Mouse (Mus musculus) C2C12 (cell line): ENCODE data around the gene Sult2b1. TPM values are rescaled to one million over a fixed set of nuclear protein-coding genes. Genes with fewer than 3 reads are reported as not detected.

Source experiments
- H3K27me3 ChIP-seq: one replicate; pipeline ENCODE4 v1.6.1; 2011; ENCODE audit not compliant: control insufficient read depth, insufficient read depth, insufficient read length
- H3K36me3 ChIP-seq: one replicate; pipeline ENCODE4 v1.6.1; 2011; ENCODE audit not compliant: control insufficient read depth, insufficient read depth
- H3K4me3 ChIP-seq: one replicate; pipeline ENCODE4 v1.5.1; 2011; ENCODE audit warnings: mild to moderate bottlenecking, control low read depth; ENCODE audit not compliant: poor library complexity, insufficient read depth, severe bottlenecking
- H3K79me2 ChIP-seq: one replicate; pipeline ENCODE4 v1.6.1; 2011; ENCODE audit not compliant: control insufficient read depth, insufficient read depth
- H3K79me3 ChIP-seq: one replicate; pipeline ENCODE4 v1.6.1; 2011; ENCODE audit warnings: low read depth, control low read depth
- H3ac ChIP-seq: one replicate; pipeline ENCODE3; 2011; ENCODE audit warnings: low read depth; ENCODE audit not compliant: control insufficient read depth, insufficient read length
- CEBPB ChIP-seq: IDR thresholded peaks from one replicate; pipeline ENCODE4 v1.6.1; 2011; ENCODE audit warnings: low read depth, mild to moderate bottlenecking, control low read depth, moderate library complexity
- CTCF ChIP-seq: IDR thresholded peaks from one replicate; pipeline ENCODE4 v1.5.1; 2011; ENCODE audit not compliant: control insufficient read depth, insufficient read depth, insufficient read length
- FOSL1 ChIP-seq: IDR thresholded peaks from one replicate; pipeline ENCODE4 v1.8.0; 2011; ENCODE audit warnings: mild to moderate bottlenecking, low read length; ENCODE audit not compliant: poor library complexity, insufficient read depth, severe bottlenecking
- MAX ChIP-seq: IDR thresholded peaks from one replicate; pipeline ENCODE4 v1.6.1; 2011; ENCODE audit warnings: mild to moderate bottlenecking, control low read depth
- MYOD1 ChIP-seq: IDR thresholded peaks from one replicate; pipeline ENCODE4 v1.6.1; 2011; ENCODE audit warnings: low read depth; ENCODE audit not compliant: control insufficient read depth, insufficient read length
- MYOG ChIP-seq: IDR thresholded peaks from one replicate; pipeline ENCODE4 v1.6.1; 2011; ENCODE audit not compliant: control insufficient read depth, insufficient read length; ENCODE audit errors: extremely low read depth
- USF1 ChIP-seq: IDR thresholded peaks from one replicate; pipeline ENCODE4 v1.6.1; 2011; ENCODE audit warnings: low read depth, mild to moderate bottlenecking, control low read depth, moderate library complexity
- polyA plus RNA-seq: library from polyadenylated mRNA; unstranded; fragments of >200 nt; fragmentation: generic; extraction: Trizol; gene quantifications from one replicate; pipeline ENCODE4 v1.2.1, GENCODE M21; 2012; ENCODE audit warnings: missing spikeins

Gene Sult2b1
- polyA plus RNA-seq, 1 experiment, result 0.13 TPM

DNA sequence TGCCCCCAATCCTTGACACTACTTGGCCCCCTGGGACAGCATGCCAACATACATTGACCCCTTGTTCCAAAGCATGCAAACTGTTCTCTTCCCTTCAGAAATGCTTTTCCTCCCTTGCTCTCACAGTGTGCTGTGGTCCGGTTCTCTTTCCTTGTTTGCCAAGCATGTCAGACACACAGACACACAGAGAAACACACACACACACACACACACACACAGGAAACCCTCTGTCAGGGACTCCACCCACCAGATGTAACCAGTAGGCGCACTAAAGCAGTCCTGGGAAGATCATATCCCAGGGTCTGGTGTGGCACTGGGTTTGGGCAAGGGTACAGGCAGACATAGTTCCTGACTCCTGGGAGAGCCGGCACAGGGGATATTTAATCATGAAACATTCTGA lies 97.6 kb downstream of the Sult2b1 start:
- Histone ChIP-seq H3K36me3 (no peaks in the 10 kb centered on the region), H3ac (no peak overlapping the region), H3K4me3 (no peak overlapping the region), H3K79me2 (no peaks in the 10 kb centered on the region), H3K27me3 (no peaks in the 10 kb centered on the region), H3K79me3 (no peaks in the 10 kb centered on the region)
- TF ChIP-seq MAX (no peak), CTCF (no peak), USF1 (no peak), MYOG (no peak), FOSL1 (no peak)

- no peaks in the 10 kb centered on the region for H3K79me2 ChIP-seq
- no peak for TF ChIP-seq CTCF
- TF ChIP-seq CEBPB, result no peak
- TF ChIP-seq FOSL1, result no peak
- TF ChIP-seq MAX, result no peak
- no peak for TF ChIP-seq MYOD1
- no peak for TF ChIP-seq MYOG
- no peak for TF ChIP-seq USF1
- no peaks in the 10 kb centered on the region for H3K36me3 ChIP-seq
- no peaks in the 10 kb centered on the region for H3K27me3 ChIP-seq
- H3K79me3 ChIP-seq, result no peaks in the 10 kb centered on the region
- no peak overlapping the region for H3K4me3 ChIP-seq
- H3ac ChIP-seq, result no peak overlapping the region
These were observed 98.7 kb downstream of the Sult2b1 start for GRCm38 (mm10) chr7:45685811-45686210.

- Histone ChIP-seq H3K79me3 (no peaks in the 10 kb centered on the region), H3K27me3 (no peaks in the 10 kb centered on the region), H3K79me2 (no peaks in the 10 kb centered on the region), H3K36me3 (no peaks in the 10 kb centered on the region), H3K4me3 (no peak within 1 kb of the TSS), H3ac (no peak within 1 kb of the TSS)
- no peak for TF ChIP-seq MYOD1
- TF ChIP-seq MYOG, result no peak
- no peak for TF ChIP-seq FOSL1
- TF ChIP-seq MAX, result no peak
- no peak for TF ChIP-seq USF1
- TF ChIP-seq CTCF, result no peak
- TF ChIP-seq CEBPB, result no peak
These were observed 100.9 kb downstream of the Sult2b1 start, which contains the start of gene Ntn5 for GRCm38 (mm10) chr7:45683396-45684050. Ntn5 (plus strand) TSS chr7:45684022.

DNA sequence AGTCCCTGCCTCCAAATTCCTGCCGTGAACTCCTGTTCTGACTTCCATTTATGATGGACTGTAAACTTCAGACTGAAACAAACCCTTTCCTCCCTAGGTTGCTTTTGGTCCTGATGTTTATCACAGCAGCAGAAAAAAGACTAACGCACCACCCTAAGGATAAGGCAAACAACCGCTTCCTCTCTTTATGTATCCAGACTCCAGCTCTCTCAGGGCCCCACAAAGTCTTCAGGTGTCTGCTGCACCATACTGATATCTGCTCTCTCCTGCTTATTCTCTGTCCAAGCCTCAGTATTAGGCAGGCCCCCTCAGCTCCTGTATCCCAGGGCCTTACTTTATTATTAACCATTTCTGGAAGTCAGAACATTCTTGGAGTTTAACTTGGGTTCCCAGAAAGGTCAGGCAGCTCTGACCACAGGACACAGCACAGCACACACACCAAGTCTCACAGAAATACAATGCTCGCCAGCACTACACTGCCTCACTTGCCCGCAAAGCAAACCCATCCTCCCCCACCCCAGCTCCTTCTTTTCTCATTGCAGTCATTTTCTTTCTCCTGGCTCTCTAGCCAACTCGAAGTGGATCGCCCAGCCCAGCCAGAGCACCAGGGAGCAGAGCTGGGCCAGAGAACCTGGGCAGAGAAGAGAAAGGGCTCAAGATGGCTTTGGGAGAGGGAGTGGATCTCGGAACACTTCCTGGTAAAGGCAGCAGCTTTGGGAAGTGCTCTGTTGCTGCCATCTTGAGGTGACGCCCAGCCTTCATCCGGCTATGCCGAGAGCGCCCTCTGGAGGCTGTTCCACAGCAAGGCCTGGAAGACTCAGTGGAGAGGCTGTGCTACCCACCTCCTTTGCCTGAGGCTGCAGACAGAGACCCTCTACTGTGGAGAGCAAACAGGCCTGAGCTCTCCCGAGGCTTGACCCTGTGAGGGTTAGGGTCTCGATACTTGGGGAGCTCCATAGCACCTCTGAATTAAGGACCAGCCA lies 102.0 kb downstream of the Sult2b1 start:
- H3K79me2 ChIP-seq, result no peaks in the 10 kb centered on the region
- TF ChIP-seq CTCF (peak; percentile 93), CEBPB (no peak)
- no peak overlapping the region for H3K4me3 ChIP-seq
- no peaks in the 10 kb centered on the region for H3K36me3 ChIP-seq
- H3K27me3 ChIP-seq, result no peaks in the 10 kb centered on the region
- H3ac ChIP-seq, result no peak overlapping the region
- H3K79me3 ChIP-seq, result no peaks in the 10 kb centered on the region

GRCm38 (mm10) chr7:45681046-45681736 lies 103.3 kb downstream of the Sult2b1 start:
- no peak for TF ChIP-seq FOSL1
- no peak for TF ChIP-seq MYOG
- TF ChIP-seq MAX, result no peak
- TF ChIP-seq MYOD1, result no peak
- TF ChIP-seq CTCF, result no peak
- TF ChIP-seq USF1, result no peak

More at GRCm38 (mm10) chr7:45681046-45681736, 103.3 kb downstream of the Sult2b1 start:
- Histone ChIP-seq H3K79me3 (no peaks in the 10 kb centered on the region), H3K27me3 (no peaks in the 10 kb centered on the region), H3K36me3 (no peaks in the 10 kb centered on the region), H3K79me2 (no peaks in the 10 kb centered on the region), H3ac (no peak overlapping the region), H3K4me3 (no peak overlapping the region)

Other genes with a start within 250 kb of the Sult2b1 start
- gene Hsd17b14, start 229.8 kb downstream of the Sult2b1 start, polyA plus RNA-seq, result 1.7 TPM
- 26.5 TPM for gene Bcat2, start 214.5 kb downstream of the Sult2b1 start, polyA plus RNA-seq
- 0.97 TPM for gene Fgf21, start 169.2 kb downstream of the Sult2b1 start, polyA plus RNA-seq
- gene Fut1, start 167.4 kb downstream of the Sult2b1 start, polyA plus RNA-seq, result 0.04 TPM
- gene Izumo1, start 162.9 kb downstream of the Sult2b1 start, polyA plus RNA-seq, result not detected
- gene Rasip1, start 157.2 kb downstream of the Sult2b1 start, polyA plus RNA-seq, result not detected
- 0.48 TPM for gene Mamstr, start 144.7 kb downstream of the Sult2b1 start, polyA plus RNA-seq
- gene Fut2, start 118.3 kb downstream of the Sult2b1 start, polyA plus RNA-seq, result 0.01 TPM
- gene Ntn5, start 100.6 kb downstream of the Sult2b1 start, polyA plus RNA-seq, result 0.04 TPM
- 0.18 TPM for gene Sec1, start 90.3 kb downstream of the Sult2b1 start, polyA plus RNA-seq
- gene Car11, start 84.8 kb downstream of the Sult2b1 start, polyA plus RNA-seq, result 0.44 TPM
- 5.6 TPM for gene Dbp, start 79.6 kb downstream of the Sult2b1 start, polyA plus RNA-seq
- 4,453 TPM for gene Rpl18, start 69.2 kb downstream of the Sult2b1 start, polyA plus RNA-seq
- gene Sphk2, start 66.7 kb downstream of the Sult2b1 start, polyA plus RNA-seq, result 16.9 TPM
- 0.48 TPM for gene Fam83e, start 63.5 kb downstream of the Sult2b1 start, polyA plus RNA-seq
- gene Spaca4, start 58.9 kb downstream of the Sult2b1 start, polyA plus RNA-seq, result 0.33 TPM
- 0.27 TPM for gene Lmtk3, start 931 bp downstream of the Sult2b1 start, polyA plus RNA-seq
- gene Cyth2, start 29.9 kb upstream of the Sult2b1 start, polyA plus RNA-seq, result 175 TPM
- 0.22 TPM for gene Kcnj14, start 40.1 kb upstream of the Sult2b1 start, polyA plus RNA-seq
- 110 TPM for gene Grwd1, start 46.3 kb upstream of the Sult2b1 start, polyA plus RNA-seq
- gene Kdelr1, start 88.1 kb upstream of the Sult2b1 start, polyA plus RNA-seq, result 122 TPM
- gene Grin2d, start 93.7 kb upstream of the Sult2b1 start, polyA plus RNA-seq, result 1.1 TPM
- 0.15 TPM for gene Syngr4, start 112.0 kb upstream of the Sult2b1 start, polyA plus RNA-seq
- gene Tmem143, start 112.3 kb upstream of the Sult2b1 start, polyA plus RNA-seq, result 21.9 TPM
- gene Emp3, start 136.7 kb upstream of the Sult2b1 start, polyA plus RNA-seq, result 705 TPM
- 2.6 TPM for gene Ccdc114, start 139.4 kb upstream of the Sult2b1 start, polyA plus RNA-seq
- gene Abcc6, start 245.6 kb upstream of the Sult2b1 start, polyA plus RNA-seq, result not detected
- 67.6 TPM for gene Nomo1, start 249.0 kb upstream of the Sult2b1 start, polyA plus RNA-seq